Mouse (Mus musculus) hindbrain, embryonic 14.5 days (tissue): Measurements from ENCODE around the gene 1700056E22Rik. TPM values are rescaled to one million over a fixed set of nuclear protein-coding genes. Genes with fewer than 3 reads are reported as not detected.

ENCODE experiments used
- ATAC-seq: fragments of 200-750 bp; cut with Nextera tagmentation; 2 replicates; pipeline ENCODE4 v1.8.0; 2017; ENCODE audit warnings: moderate number of reproducible peaks, mild to moderate bottlenecking, moderate TSS enrichment, moderate library complexity; ENCODE audit not compliant: low FRiP score
- DNase-seq: peaks from one replicate; pipeline ENCODE4 v3.0.0-alpha.2; 2015; ENCODE audit warnings: low spot score
- H3K27ac ChIP-seq: fragments of 300-500 bp; sonication (generic); 2 replicates; pipeline ENCODE4 v1.5.1; 2014; ENCODE audit warnings: mild to moderate bottlenecking, moderate library complexity
- H3K27me3 ChIP-seq: fragments of 300-500 bp; sonication (generic); 2 replicates; pipeline ENCODE4 v1.6.1; 2014; ENCODE audit warnings: mild to moderate bottlenecking, low read length, mixed read lengths; ENCODE audit not compliant: control insufficient read depth, insufficient read depth
- H3K36me3 ChIP-seq: fragments of 300-500 bp; sonication (generic); replicated peaks from 2 replicates; pipeline ENCODE4 v1.6.1; 2014; ENCODE audit not compliant: control insufficient read depth, insufficient read depth
- H3K4me1 ChIP-seq: fragments of 300-500 bp; sonication (generic); replicated peaks from 2 replicates; pipeline ENCODE4 v1.6.1; 2014; ENCODE audit warnings: antibody characterized with exemption, low read length, mixed read lengths; ENCODE audit not compliant: control insufficient read depth, insufficient read depth
- H3K4me2 ChIP-seq: fragments of 300-500 bp; sonication (generic); replicated peaks from 2 replicates; pipeline ENCODE4 v1.6.1; 2014; ENCODE audit warnings: mild to moderate bottlenecking, moderate library complexity
- H3K4me3 ChIP-seq: fragments of 300-500 bp; sonication (generic); replicated peaks from 2 replicates; pipeline ENCODE4 v1.5.1; 2014; ENCODE audit warnings: mild to moderate bottlenecking, low read length
- H3K9ac ChIP-seq: fragments of 300-500 bp; sonication (generic); 2 replicates; pipeline ENCODE4 v1.6.1; 2014
- H3K9me3 ChIP-seq: fragments of 300-500 bp; sonication (generic); 2 replicates; pipeline ENCODE4 v1.6.1; 2016; ENCODE audit warnings: low read length; ENCODE audit not compliant: control insufficient read depth
- WGBS: fragments of 180-500 bp; shearing (Covaris S2); extraction: QIAGEN DNeasy Blood & Tissue Kit; methylation state at CpG from one replicate; pipeline ENCODE4 v1.1.7; 2014; 5-methylcytosine and 5-hydroxymethylcytosine counted together
- polyA plus RNA-seq: library from polyadenylated mRNA; unstranded; fragments of >200 nt; fragmentation: Nextera tagmentation; extraction: Ambion mirVana; gene quantifications from 2 replicates; pipeline ENCODE4 v1.2.1, GENCODE M21; 2014

Gene 1700056E22Rik
- polyA plus RNA-seq, 1 experiment from 2014 or later: 0.75 TPM

DNA sequence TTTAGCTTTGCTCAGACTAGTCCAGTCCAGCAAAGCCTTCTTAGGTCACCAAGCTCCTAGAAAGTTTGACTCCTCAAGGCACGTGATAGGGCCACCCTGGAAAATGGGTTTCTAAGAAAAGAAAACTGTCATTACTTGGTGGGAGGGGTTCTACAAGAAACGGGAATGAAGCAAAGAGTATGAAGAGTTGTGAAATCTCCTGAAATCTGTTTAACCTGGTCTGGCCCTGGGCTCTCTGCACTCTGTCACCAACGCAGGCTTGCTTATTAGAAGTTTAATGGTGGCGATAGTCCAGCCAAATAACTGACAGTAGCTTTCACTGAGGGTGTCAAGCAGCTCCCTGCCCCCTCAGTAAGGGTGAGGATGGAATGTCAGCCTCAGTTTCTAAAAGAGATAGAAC is 19.0 kb upstream of the 1700056E22Rik start:
- no peaks in the 10 kb centered on the region for H3K27me3 ChIP-seq
- H3K4me2 ChIP-seq: no peak overlapping the region
- WGBS: 93% methylated on average over 4 of the region's 4 CpGs
- H3K36me3 ChIP-seq: no peaks in the 10 kb centered on the region
- H3K9me3 ChIP-seq: no peaks in the 10 kb centered on the region
- H3K4me3 ChIP-seq: no peak overlapping the region
- H3K27ac ChIP-seq: no peak overlapping the region
- no peak for ATAC-seq
- no peaks in the 10 kb centered on the region for H3K4me1 ChIP-seq
- H3K9ac ChIP-seq: no peak overlapping the region
- DNase-seq: no peak

DNA sequence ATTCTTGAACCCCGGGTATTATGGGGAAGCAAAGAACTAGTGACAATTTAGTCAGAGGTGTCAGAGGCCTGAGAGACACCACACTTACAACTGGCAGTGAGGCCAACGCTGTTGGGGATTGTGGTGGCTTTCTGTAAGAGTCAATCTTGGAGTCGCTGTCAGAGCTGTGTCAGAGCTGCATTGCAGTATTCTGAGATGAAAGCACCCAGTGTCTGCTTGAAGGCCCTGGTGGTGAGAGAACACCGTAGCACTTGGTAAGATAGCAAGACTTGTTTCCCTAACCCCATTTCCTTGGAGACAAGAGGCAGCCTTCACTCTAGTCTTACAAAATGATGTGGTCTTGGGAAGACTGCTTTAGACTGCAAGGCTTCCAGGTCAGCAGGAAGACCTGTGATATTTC is 18.2 kb upstream of the 1700056E22Rik start:
- Histone ChIP-seq H3K9ac (no peak overlapping the region), H3K4me3 (no peak overlapping the region), H3K4me2 (no peak overlapping the region), H3K36me3 (no peaks in the 10 kb centered on the region), H3K9me3 (no peaks in the 10 kb centered on the region), H3K27me3 (no peaks in the 10 kb centered on the region), H3K27ac (no peak overlapping the region), H3K4me1 (no peaks in the 10 kb centered on the region)
- WGBS: 81% methylated on average over 4 of the region's 4 CpGs
- DNase-seq: no peak
- ATAC-seq: no peak

DNA sequence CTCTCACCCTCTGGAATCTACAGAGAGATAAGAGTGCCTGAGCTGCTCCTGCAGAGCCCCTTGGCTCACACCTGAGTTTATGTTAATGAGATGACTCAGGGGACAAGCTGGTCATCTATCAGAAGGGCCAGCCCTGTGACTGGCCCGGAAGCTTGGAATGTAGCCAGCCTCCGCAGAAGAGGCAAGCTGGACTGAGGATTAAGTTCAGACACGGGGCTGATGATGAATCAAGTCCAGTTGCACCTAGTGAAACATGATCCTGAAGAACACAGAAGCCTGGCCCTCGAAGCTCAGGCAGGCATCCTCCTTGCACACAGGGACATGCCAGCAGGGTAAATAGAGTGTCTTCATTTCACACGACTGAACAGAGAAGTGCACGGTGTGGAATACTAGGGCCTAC is 17.7 kb upstream of the 1700056E22Rik start:
- ATAC-seq: no peak

DNA sequence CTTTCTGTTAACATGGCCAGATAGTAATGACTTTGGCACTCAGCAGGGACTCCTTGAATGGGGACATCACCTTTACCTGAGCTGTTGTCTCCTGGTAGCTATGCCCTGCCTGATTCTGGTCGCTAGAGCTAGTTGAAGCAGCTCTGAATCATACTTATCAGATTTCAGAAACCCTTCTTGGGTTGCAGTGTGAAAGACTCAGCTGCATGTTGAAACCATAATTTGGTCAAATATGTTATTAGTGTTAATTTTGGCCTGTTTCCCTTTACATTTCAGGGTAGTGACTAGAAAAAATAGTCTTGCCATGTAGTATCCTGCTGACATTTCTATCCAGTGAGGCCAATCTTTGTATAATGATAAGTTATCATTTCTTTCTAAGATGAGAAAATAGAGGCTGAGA is 17.2 kb upstream of the 1700056E22Rik start:
- H3K4me1 ChIP-seq: no peaks in the 10 kb centered on the region
- H3K36me3 ChIP-seq: no peaks in the 10 kb centered on the region
- no peaks in the 10 kb centered on the region for H3K9me3 ChIP-seq
- no peak overlapping the region for H3K4me2 ChIP-seq
- no peak overlapping the region for H3K9ac ChIP-seq
- no peak for DNase-seq
- H3K27me3 ChIP-seq: no peaks in the 10 kb centered on the region
- WGBS: 91% methylated on average over 1 of the region's 1 CpGs
- H3K27ac ChIP-seq: no peak overlapping the region
- H3K4me3 ChIP-seq: no peak overlapping the region
- no peak for ATAC-seq

More for the DNA sequence above, 17.7 kb upstream of the 1700056E22Rik start:
- H3K9ac ChIP-seq: no peak overlapping the region
- no peaks in the 10 kb centered on the region for H3K4me1 ChIP-seq
- H3K9me3 ChIP-seq: no peaks in the 10 kb centered on the region
- H3K27ac ChIP-seq: no peak overlapping the region
- WGBS: 50% methylated on average over 6 of the region's 6 CpGs
- no peaks in the 10 kb centered on the region for H3K36me3 ChIP-seq
- H3K4me2 ChIP-seq: no peak overlapping the region
- DNase-seq: no peak
- H3K4me3 ChIP-seq: no peak overlapping the region
- no peaks in the 10 kb centered on the region for H3K27me3 ChIP-seq

DNA sequence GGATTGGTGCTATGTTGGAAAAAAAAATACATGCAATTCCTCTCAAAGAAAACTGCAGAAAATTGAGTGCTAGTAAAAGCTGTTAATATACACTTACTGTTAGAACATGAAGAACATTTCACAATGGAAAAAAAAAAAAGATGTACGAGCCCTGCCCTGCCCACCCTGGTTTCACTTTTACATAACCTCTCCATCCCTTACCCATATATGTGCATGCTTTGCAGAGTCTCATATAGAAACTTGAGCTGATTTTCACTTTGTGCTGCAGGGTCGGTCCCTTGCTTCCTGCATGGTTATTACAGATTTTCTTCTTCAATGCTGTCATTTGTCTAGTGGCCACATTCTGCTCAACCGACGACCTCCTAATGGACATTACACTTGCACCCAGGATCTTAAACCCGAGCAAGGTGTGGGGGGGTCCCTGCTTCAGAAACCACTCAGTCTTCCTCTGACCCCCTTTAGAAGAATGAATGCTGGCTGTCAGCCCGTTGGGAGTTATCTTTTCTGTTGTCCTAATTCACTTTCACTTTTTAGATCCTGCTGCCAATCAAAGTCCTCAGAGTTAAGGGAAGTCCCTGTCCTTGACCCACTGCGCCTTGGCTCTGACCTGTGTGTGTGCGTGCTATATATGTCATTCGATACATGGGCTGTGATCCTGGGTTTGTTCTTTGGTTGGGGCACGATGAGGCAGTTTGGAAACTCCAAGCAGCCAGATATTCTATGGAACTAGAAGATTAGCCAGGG is 14.7 kb upstream of the 1700056E22Rik start:
- Histone ChIP-seq H3K9me3 (no peaks in the 10 kb centered on the region), H3K4me2 (no peak overlapping the region), H3K4me1 (no peaks in the 10 kb centered on the region), H3K9ac (no peak overlapping the region), H3K27me3 (no peaks in the 10 kb centered on the region), H3K27ac (no peak overlapping the region), H3K4me3 (no peak overlapping the region), H3K36me3 (no peaks in the 10 kb centered on the region)
- DNase-seq (no peak), ATAC-seq (no peak)
- 85% methylated on average over 10 of the region's 10 CpGs for WGBS

DNA sequence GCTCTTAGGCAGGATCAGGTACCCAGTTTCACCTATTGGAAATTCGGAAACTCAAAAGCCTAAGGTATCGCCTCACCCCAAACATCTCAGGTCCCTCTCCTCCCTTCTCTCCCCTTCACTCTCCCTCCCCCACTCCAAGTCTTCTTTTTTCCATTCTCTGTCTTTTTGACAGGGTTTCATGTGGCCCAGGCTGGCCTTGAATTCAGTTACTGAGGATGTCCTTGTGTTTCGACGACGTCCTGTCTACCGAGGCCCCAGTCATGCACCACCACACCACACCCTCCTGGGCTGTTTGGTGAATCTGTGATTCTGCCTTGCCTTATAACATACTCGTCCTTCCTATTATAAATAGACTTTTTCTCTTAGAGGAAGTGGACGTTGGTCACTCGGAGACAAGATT is 13.7 kb upstream of the 1700056E22Rik start:
- 86% methylated on average over 9 of the region's 9 CpGs for WGBS

DNA sequence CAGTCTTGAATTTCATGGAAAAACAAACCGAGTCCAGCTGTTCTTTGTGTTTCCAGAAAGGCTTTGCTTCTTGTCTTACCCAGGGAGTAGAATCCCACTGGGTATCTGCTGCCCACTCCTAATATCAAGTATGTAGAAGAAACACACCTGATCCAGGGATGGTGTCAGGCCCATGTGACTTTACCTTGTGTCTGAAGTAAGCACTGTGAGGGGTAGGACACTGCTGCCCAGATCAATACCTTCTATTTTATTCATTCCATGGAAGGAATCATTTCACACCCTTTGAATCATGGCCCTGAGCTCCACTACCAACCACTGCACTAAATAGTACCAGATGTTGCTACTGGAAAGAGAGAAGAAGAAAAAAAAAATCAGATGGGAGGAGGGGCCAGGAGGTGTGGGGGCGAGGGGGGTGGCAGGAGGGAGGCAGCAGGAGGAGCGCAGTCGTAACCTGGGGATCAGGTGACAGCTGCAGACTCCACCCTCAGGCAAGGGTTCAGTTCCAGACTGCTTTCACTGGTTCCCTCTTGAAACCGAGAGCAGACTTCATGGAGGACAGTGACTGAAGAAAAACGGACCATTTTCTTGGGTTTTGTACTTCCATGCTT is 12.1 kb upstream of the 1700056E22Rik start:
- Histone ChIP-seq H3K4me1 (peaks cover 7% of the 10 kb centered on the region), H3K4me2 (no peak overlapping the region), H3K4me3 (no peak overlapping the region), H3K9ac (no peak overlapping the region), H3K27ac (no peak overlapping the region), H3K9me3 (no peaks in the 10 kb centered on the region), H3K36me3 (no peaks in the 10 kb centered on the region), H3K27me3 (no peaks in the 10 kb centered on the region)
- DNase-seq (no peak), ATAC-seq (no peak)
- 65% methylated on average over 6 of the region's 6 CpGs for WGBS

More for the DNA sequence above, 13.7 kb upstream of the 1700056E22Rik start:
- Histone ChIP-seq H3K36me3 (no peaks in the 10 kb centered on the region), H3K9ac (no peak overlapping the region), H3K4me2 (no peak overlapping the region), H3K9me3 (no peaks in the 10 kb centered on the region), H3K27me3 (no peaks in the 10 kb centered on the region), H3K27ac (no peak overlapping the region), H3K4me3 (no peak overlapping the region), H3K4me1 (no peaks in the 10 kb centered on the region)
- ATAC-seq: no peak
- DNase-seq: no peak

DNA sequence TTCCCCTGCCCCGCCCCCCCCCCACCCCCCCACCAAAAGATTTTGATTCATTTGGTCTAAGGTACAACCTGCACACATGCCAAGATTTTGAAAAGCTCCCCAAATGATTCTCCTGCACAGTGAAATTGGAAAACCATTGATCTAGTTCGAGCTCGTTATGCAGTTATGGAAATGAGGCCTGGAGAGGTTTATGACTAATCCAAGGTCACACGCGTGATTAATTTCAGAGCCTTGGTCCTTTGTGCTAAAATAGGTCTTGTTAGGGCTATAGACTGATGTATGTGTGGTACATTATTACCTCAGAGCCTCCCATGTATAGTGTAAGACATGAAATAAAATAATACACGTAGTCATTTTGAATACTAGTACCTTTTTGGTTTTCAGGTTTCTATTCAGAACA is 9.3 kb upstream of the 1700056E22Rik start:
- Histone ChIP-seq H3K27ac (no peak overlapping the region), H3K36me3 (no peaks in the 10 kb centered on the region), H3K9me3 (no peaks in the 10 kb centered on the region), H3K4me1 (peaks cover 7% of the 10 kb centered on the region), H3K4me2 (no peak overlapping the region), H3K4me3 (no peak overlapping the region), H3K27me3 (no peaks in the 10 kb centered on the region), H3K9ac (no peak overlapping the region)
- DNase-seq (no peak), ATAC-seq (no peak)
- 94% methylated on average over 5 of the region's 6 CpGs for WGBS

DNA sequence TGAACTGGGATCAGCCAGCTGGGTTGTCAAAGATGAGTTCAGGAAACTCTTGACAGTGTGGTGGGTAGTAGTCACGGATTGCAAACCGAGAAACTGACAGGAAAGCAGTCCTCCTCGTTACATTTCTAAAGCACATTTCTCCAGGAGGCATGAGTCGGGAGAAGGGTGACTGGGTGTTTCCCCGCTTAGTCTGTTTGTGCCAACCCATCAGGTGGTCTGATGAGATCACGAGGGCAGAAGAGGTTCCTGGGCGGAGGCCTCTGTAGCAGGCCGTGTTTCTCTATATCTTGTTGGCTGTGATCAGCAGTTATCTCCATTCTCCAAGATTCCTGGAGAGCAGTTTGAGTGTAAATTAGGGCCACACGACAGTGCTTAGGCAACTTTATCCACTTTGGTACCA is 8.6 kb upstream of the 1700056E22Rik start:
- Histone ChIP-seq H3K4me2 (no peak overlapping the region), H3K9me3 (no peaks in the 10 kb centered on the region), H3K27ac (no peak overlapping the region), H3K9ac (no peak overlapping the region), H3K4me1 (peaks cover 7% of the 10 kb centered on the region), H3K4me3 (no peak overlapping the region), H3K27me3 (no peaks in the 10 kb centered on the region), H3K36me3 (no peaks in the 10 kb centered on the region)
- ATAC-seq (no peak), DNase-seq (no peak)
- 75% methylated on average over 9 of the region's 9 CpGs for WGBS
